Mouse (Mus musculus) hindbrain, postnatal 0 days (tissue): Measurements from ENCODE around the gene Slc44a3. TPM values are rescaled to one million over a fixed set of nuclear protein-coding genes. Genes with fewer than 3 reads are reported as not detected.

Source experiments
- ATAC-seq: fragments of 200-750 bp; cut with Nextera tagmentation; 2 replicates; pipeline ENCODE4 v1.8.0; 2017; ENCODE audit warnings: mild to moderate bottlenecking, moderate TSS enrichment, moderate library complexity
- DNase-seq: peaks from one replicate; pipeline ENCODE4 v3.0.0-alpha.2; 2015; ENCODE audit warnings: low spot score
- H3K27ac ChIP-seq: fragments of 300-500 bp; sonication (generic); 2 replicates; pipeline ENCODE4 v1.5.1; 2014; ENCODE audit warnings: mild to moderate bottlenecking
- H3K27me3 ChIP-seq: fragments of 300-500 bp; sonication (generic); 2 replicates; pipeline ENCODE4 v1.6.1; 2014; ENCODE audit warnings: low read length, mixed read lengths; ENCODE audit not compliant: insufficient read depth
- H3K36me3 ChIP-seq: fragments of 300-500 bp; sonication (generic); 2 replicates; pipeline ENCODE4 v1.6.1; 2014; ENCODE audit warnings: low read length, mixed read lengths; ENCODE audit not compliant: insufficient read depth
- H3K4me1 ChIP-seq: fragments of 300-500 bp; sonication (generic); 2 replicates; pipeline ENCODE4 v1.6.1; 2014; ENCODE audit warnings: antibody characterized with exemption, low read length, mixed read lengths; ENCODE audit not compliant: insufficient read depth
- H3K4me2 ChIP-seq: fragments of 300-500 bp; sonication (generic); 2 replicates; pipeline ENCODE4 v1.6.1; 2014; ENCODE audit warnings: low read depth, mild to moderate bottlenecking, low read length, moderate library complexity, mixed read lengths
- H3K4me3 ChIP-seq: fragments of 300-500 bp; sonication (generic); 2 replicates; pipeline ENCODE4 v1.5.1; 2014; ENCODE audit warnings: low read length
- H3K9ac ChIP-seq: fragments of 300-500 bp; sonication (generic); replicated peaks from 2 replicates; pipeline ENCODE4 v1.6.1; 2014; ENCODE audit warnings: mild to moderate bottlenecking, low read length, moderate library complexity, mixed read lengths
- H3K9me3 ChIP-seq: fragments of 300-500 bp; sonication (generic); 2 replicates; pipeline ENCODE4 v1.6.1; 2016; ENCODE audit warnings: low read length, mixed read lengths
- CTCF ChIP-seq: IDR thresholded peaks from 2 replicates; pipeline ENCODE4 v1.5.1; 2016; ENCODE audit warnings: antibody characterized with exemption, control low read depth, low read depth
- WGBS: fragments of 180-500 bp; shearing (Covaris S2); extraction: QIAGEN DNeasy Blood & Tissue Kit; methylation state at CpG from one replicate; pipeline ENCODE4 v1.1.7; 2014; 5-methylcytosine and 5-hydroxymethylcytosine counted together
- polyA plus RNA-seq: library from polyadenylated mRNA; unstranded; fragments of >200 nt; fragmentation: Nextera tagmentation; extraction: Ambion mirVana; gene quantifications from 2 replicates; pipeline ENCODE4 v1.2.1, GENCODE M21; 2015
- total RNA-seq: library from RNA; depleted of rRNA; stranded (reverse); fragments of >200 nt; gene quantifications from 2 replicates; pipeline ENCODE4 v1.2.3, GENCODE M21; 2014

Gene Slc44a3
- total and polyA plus RNA-seq, 2 experiments from 2014 or later, result 0.51 to 0.68 TPM

DNA sequence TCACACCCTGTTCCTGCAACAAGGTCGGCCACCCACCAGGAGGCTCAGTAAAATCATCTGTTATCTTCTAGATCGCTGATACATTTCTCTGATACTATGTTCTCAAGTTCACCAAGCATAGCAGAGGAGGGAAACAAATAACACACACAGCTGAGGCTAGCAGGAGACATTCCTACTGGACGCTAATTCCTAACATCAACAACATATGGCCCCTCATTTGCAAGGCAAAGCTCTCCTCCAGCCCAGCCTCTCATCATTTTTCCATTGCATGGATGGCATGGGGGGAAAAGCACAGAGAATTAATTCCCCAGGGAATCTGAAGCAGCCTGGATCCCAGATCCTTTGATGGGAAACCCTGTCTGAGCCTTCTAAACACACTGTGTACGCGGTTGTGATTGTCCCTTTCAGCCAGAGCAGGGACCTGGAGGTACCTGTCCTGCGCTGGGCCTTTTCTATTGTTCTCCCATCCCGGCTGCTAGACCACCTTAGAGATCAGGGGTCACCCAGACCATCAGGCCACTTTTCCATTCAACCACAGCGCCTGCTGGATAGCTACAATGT lies 27.2 kb downstream of the Slc44a3 start:
- WGBS, result 75% methylated on average over 8 of the region's 8 CpGs
- TF ChIP-seq CTCF, result no peak
- Histone ChIP-seq H3K4me1 (no peaks in the 10 kb centered on the region), H3K9me3 (no peaks in the 10 kb centered on the region), H3K27me3 (no peaks in the 10 kb centered on the region), H3K27ac (no peak overlapping the region), H3K4me3 (no peak overlapping the region), H3K9ac (no peak overlapping the region), H3K36me3 (no peaks in the 10 kb centered on the region), H3K4me2 (no peak overlapping the region)
- no peak for ATAC-seq
- DNase-seq, result no peak

DNA sequence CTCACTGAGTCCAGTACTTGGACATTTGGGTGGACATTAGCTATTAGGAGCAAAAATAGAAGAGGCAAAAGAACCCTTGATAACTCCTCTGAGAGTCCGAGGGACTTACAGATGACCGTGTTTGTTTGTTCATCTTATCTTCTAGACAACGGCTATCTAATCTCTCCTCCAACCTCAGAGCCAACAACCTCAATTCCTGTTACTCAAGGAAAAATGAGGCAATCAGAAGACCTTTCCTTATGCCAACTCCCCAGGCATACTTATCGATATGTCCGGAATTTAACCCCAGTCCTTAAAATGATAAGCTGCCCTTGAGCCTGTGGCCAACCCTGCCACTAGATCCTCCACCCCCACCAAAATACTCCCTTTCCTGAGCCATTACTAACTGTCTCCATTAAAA lies 31.5 kb downstream of the Slc44a3 start:
- no peak for ATAC-seq
- no peak for TF ChIP-seq CTCF
- no peak overlapping the region for H3K4me3 ChIP-seq
- no peak overlapping the region for H3K4me2 ChIP-seq
- 93% methylated on average over 5 of the region's 5 CpGs for WGBS
- H3K4me1 ChIP-seq, result no peaks in the 10 kb centered on the region
- no peak overlapping the region for H3K27ac ChIP-seq
- H3K27me3 ChIP-seq, result no peaks in the 10 kb centered on the region
- H3K36me3 ChIP-seq, result no peaks in the 10 kb centered on the region
- no peak for DNase-seq
- H3K9ac ChIP-seq, result no peak overlapping the region
- no peaks in the 10 kb centered on the region for H3K9me3 ChIP-seq

DNA sequence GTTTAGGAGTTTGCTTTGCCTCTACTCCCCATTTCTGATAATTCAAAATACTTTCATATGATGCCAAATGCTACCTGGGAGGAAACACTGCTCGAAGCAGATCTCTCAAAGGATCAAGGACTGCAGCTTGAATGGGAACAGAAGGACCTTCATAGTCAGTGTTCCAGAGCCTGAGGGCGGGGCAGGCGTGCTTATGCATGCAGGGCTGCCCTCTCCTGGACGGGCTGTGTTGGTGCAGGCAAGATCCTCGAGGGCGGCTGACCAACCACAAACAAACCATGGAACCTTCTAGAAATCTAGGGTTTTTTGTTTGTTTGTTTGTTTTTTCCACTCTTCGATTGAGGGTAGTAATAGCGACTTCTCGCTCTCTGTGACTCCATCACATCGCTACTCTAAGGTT lies 32.0 kb downstream of the Slc44a3 start:
- H3K36me3 ChIP-seq, result no peaks in the 10 kb centered on the region
- H3K9ac ChIP-seq, result no peak overlapping the region
- no peaks in the 10 kb centered on the region for H3K9me3 ChIP-seq
- no peak overlapping the region for H3K4me3 ChIP-seq
- no peak overlapping the region for H3K4me2 ChIP-seq
- peak; percentile 88 for TF ChIP-seq CTCF
- 52% methylated on average over 10 of the region's 10 CpGs for WGBS
- DNase-seq (peak; percentile 79), ATAC-seq (peak; percentile 62; the same call in 1 of the 2 replicates)
- H3K27ac ChIP-seq, result no peak overlapping the region
- no peaks in the 10 kb centered on the region for H3K27me3 ChIP-seq
- H3K4me1 ChIP-seq, result no peaks in the 10 kb centered on the region

DNA sequence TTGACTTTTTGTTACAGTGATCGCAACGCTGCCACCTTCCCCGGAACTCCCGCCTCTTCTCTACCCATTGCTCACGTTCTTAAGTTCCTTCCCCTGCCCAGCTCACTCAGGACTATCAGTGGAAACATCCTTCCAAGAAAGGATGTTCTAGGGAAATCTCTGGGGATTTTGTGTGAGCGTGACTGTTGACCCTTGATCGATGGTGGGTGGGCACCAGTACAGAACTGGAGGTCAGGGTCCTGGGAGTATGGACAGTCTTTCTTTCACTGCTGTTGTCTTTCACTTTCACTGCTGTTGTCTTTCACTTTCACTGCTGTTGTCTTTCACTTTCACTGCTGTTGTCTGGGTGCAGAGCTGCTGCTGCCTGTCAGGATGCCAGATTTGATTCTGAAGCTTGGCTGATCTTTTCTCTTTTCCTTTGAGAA lies 38.2 kb downstream of the Slc44a3 start:
- no peak for TF ChIP-seq CTCF
- no peak for DNase-seq
- WGBS, result 69% methylated on average over 7 of the region's 7 CpGs
- H3K4me3 ChIP-seq, result no peak overlapping the region
- no peaks in the 10 kb centered on the region for H3K27me3 ChIP-seq
- 0 out of 2 replicates have a peak, but pooled peaks cover 7% of the 10 kb centered on the region for H3K4me1 ChIP-seq
- H3K27ac ChIP-seq, result no peak overlapping the region
- H3K36me3 ChIP-seq, result no peaks in the 10 kb centered on the region
- no peak for ATAC-seq
- H3K4me2 ChIP-seq, result no peak overlapping the region
- H3K9me3 ChIP-seq, result no peaks in the 10 kb centered on the region
- H3K9ac ChIP-seq, result no peak overlapping the region

DNA sequence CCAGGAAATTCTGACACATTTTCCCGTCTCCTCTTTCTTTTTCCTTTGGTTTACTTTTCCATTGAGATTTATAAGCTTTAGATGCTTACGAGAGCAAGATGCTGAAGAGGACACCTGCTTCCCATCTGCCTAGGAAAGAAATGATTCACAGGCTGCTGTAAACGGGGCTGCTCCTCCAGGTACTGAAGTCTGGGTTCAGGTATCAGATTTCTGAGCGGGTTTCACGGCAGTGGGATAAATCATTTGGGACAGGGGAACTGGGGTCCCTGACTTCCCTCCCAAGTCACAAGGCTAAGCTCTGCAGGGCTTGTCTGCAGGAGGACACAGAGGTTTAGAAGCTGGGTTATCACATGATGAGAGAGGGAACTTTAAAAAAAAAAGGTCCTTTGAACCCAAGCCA lies 40.2 kb downstream of the Slc44a3 start:
- Histone ChIP-seq H3K4me2 (no peak overlapping the region), H3K36me3 (no peaks in the 10 kb centered on the region), H3K4me1 (0 out of 2 replicates have a peak, but pooled peaks cover 10% of the 10 kb centered on the region), H3K27me3 (no peaks in the 10 kb centered on the region), H3K27ac (no peak overlapping the region), H3K4me3 (no peak overlapping the region), H3K9ac (no peak overlapping the region), H3K9me3 (no peaks in the 10 kb centered on the region)
- DNase-seq (no peak), ATAC-seq (no peak)
- 60% methylated on average over 5 of the region's 5 CpGs for WGBS
- no peak for TF ChIP-seq CTCF

DNA sequence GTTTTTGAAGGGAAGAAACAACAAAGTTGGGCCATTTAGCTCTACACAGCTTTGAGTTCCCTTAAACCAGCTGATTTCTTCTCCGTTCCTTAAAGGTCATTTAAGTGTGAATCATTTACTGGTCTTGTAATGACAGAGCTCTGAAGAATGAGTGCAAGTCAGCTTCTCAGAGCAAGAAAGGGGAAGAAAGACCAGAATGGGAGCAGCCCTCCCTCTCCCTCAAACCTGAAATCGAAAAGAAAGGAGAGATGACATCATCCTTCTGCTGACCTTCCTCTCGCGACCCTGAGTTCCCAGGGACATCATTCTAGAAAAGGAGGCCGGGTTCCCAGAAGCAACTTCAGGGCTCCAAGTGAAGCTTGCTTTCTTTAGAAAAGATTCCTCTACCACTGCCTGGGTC lies 41.3 kb downstream of the Slc44a3 start:
- H3K27me3 ChIP-seq, result no peaks in the 10 kb centered on the region
- no peak overlapping the region for H3K4me3 ChIP-seq
- no peaks in the 10 kb centered on the region for H3K36me3 ChIP-seq
- WGBS, result 42% methylated on average over 5 of the region's 5 CpGs
- H3K4me2 ChIP-seq, result no peak overlapping the region
- ATAC-seq (no peak), DNase-seq (no peak)
- no peaks in the 10 kb centered on the region for H3K9me3 ChIP-seq
- no peak for TF ChIP-seq CTCF
- H3K27ac ChIP-seq, result no peak overlapping the region
- H3K9ac ChIP-seq, result no peak overlapping the region
- H3K4me1 ChIP-seq, result 0 out of 2 replicates have a peak, but pooled peaks cover 10% of the 10 kb centered on the region

DNA sequence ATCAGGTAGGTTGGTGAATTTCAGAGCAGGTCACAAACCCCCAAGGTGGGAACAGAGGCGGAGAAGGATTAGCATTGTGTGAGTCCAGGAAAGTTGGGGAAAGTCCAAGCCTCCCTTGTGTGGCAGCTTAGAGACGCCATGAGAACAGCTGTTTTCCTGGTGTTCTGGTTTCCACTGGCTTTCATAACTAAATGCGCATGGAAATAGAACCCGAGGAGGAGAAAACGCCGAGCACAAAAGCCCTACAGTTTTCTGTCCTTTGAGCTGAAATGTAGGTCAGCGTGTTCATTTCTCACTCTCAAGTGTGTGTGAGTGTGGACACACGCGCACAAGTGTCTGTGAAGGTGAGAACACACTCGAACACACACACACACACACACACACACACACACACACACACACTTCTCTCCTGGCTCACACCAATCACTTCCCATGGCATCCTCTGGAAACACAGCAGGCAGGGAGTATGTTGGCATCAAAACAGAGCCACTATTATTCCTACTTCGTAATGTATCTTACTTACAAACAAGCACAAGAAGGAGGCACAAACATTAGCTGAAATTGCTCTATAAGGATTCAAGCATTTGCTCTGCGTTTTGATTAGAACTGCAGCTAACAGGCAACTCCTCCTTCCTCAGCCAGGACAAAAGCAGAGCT lies 42.6 kb downstream of the Slc44a3 start:
- H3K27me3 ChIP-seq, result no peaks in the 10 kb centered on the region
- ATAC-seq (peak; percentile 82), DNase-seq (peak; percentile 79)
- H3K9me3 ChIP-seq, result no peaks in the 10 kb centered on the region
- 25% methylated on average over 12 of the region's 12 CpGs for whole genome bisulfite sequencing
- H3K9ac ChIP-seq, result 0 out of 2 replicates have a peak overlapping the region, but pooled peaks have one; percentile 6
- H3K4me1 ChIP-seq, result 0 out of 2 replicates have a peak, but pooled peaks cover 10% of the 10 kb centered on the region
- no peaks in the 10 kb centered on the region for H3K36me3 ChIP-seq
- no peak overlapping the region for H3K4me3 ChIP-seq
- TF ChIP-seq CTCF, result no peak
- H3K4me2 ChIP-seq, result peak overlapping the region; percentile 18; the same call in 1 of the 2 replicates
- peak overlapping the region; percentile 70 for H3K27ac ChIP-seq
